Mouse (Mus musculus) hindbrain, embryonic 15.5 days (tissue): ENCODE data around the gene Susd1. TPM values are rescaled to one million over a fixed set of nuclear protein-coding genes. Genes with fewer than 3 reads are reported as not detected.

Experiments used
- ATAC-seq: fragments of 200-750 bp; cut with Nextera tagmentation; 2 replicates; pipeline ENCODE4 v1.8.0; 2017; ENCODE audit warnings: low read depth, moderate number of reproducible peaks, moderate TSS enrichment; ENCODE audit not compliant: low FRiP score
- H3K27ac ChIP-seq: fragments of 300-500 bp; sonication (generic); replicated peaks from 2 replicates; pipeline ENCODE4 v1.5.1; 2015; ENCODE audit warnings: mild to moderate bottlenecking, inconsistent platforms
- H3K27me3 ChIP-seq: fragments of 300-500 bp; sonication (generic); 2 replicates; pipeline ENCODE4 v1.6.1; 2015; ENCODE audit warnings: control low read depth, inconsistent platforms
- H3K36me3 ChIP-seq: fragments of 300-500 bp; sonication (generic); 2 replicates; pipeline ENCODE4 v1.6.1; 2015; ENCODE audit warnings: control low read depth, inconsistent platforms
- H3K4me1 ChIP-seq: fragments of 300-500 bp; sonication (generic); replicated peaks from 2 replicates; pipeline ENCODE4 v1.6.1; 2015; ENCODE audit warnings: control low read depth, inconsistent platforms
- H3K4me2 ChIP-seq: fragments of 300-500 bp; sonication (generic); 2 replicates; pipeline ENCODE4 v1.6.1; 2015; ENCODE audit warnings: moderate library complexity, mild to moderate bottlenecking, inconsistent platforms
- H3K4me3 ChIP-seq: fragments of 300-500 bp; sonication (generic); 2 replicates; pipeline ENCODE4 v1.5.1; 2015; ENCODE audit warnings: mild to moderate bottlenecking, inconsistent platforms
- H3K9ac ChIP-seq: fragments of 300-500 bp; sonication (generic); 2 replicates; pipeline ENCODE4 v1.6.1; 2015; ENCODE audit warnings: inconsistent platforms
- H3K9me3 ChIP-seq: fragments of 300-500 bp; sonication (generic); 2 replicates; pipeline ENCODE4 v1.6.1; 2016; ENCODE audit warnings: control low read depth, inconsistent platforms
- WGBS: fragments of 180-500 bp; shearing (Covaris S2); methylation state at CpG from one replicate; pipeline ENCODE4 v1.1.7; 2015; 5-methylcytosine and 5-hydroxymethylcytosine counted together
- polyA plus RNA-seq: library from polyadenylated mRNA; unstranded; fragments of >200 nt; fragmentation: Nextera tagmentation; extraction: Ambion mirVana; gene quantifications from 2 replicates; pipeline ENCODE4 v1.2.1, GENCODE M21; 2015

Susd1 gene
- polyA plus RNA-seq, 1 experiment from 2014 or later, result 1.9 TPM

- no peak for ATAC-seq
- 84% methylated on average over 5 of the region's 5 CpGs for WGBS
- H3K4me1 ChIP-seq, result 0 out of 2 replicates have a peak, but pooled peaks cover 7% of the 10 kb centered on the region
Measured at GRCm38 (mm10) chr4:59280876-59281275, 157.6 kb downstream of the Susd1 start.

GRCm38 (mm10) chr4:59279111-59279510 is 159.3 kb downstream of the Susd1 start:
- 88% methylated on average over 5 of the region's 5 CpGs for WGBS
- Histone ChIP-seq H3K4me1 (0 out of 2 replicates have a peak, but pooled peaks cover 7% of the 10 kb centered on the region), H3K4me3 (no peak overlapping the region), H3K9ac (no peak overlapping the region), H3K4me2 (no peak overlapping the region), H3K27ac (no peak overlapping the region), H3K36me3 (no peaks in the 10 kb centered on the region), H3K27me3 (no peaks in the 10 kb centered on the region), H3K9me3 (no peaks in the 10 kb centered on the region)
- ATAC-seq, result no peak

More at GRCm38 (mm10) chr4:59280876-59281275, 157.6 kb downstream of the Susd1 start:
- no peak overlapping the region for H3K9ac ChIP-seq
- H3K27me3 ChIP-seq, result no peaks in the 10 kb centered on the region
- no peaks in the 10 kb centered on the region for H3K9me3 ChIP-seq
- H3K4me2 ChIP-seq, result no peak overlapping the region
- H3K36me3 ChIP-seq, result no peaks in the 10 kb centered on the region
- H3K27ac ChIP-seq, result no peak overlapping the region
- H3K4me3 ChIP-seq, result no peak overlapping the region

GRCm38 (mm10) chr4:59278410-59278809 is 160.0 kb downstream of the Susd1 start:
- no peaks in the 10 kb centered on the region for H3K36me3 ChIP-seq
- no peaks in the 10 kb centered on the region for H3K9me3 ChIP-seq
- H3K27me3 ChIP-seq, result no peaks in the 10 kb centered on the region
- H3K4me3 ChIP-seq, result no peak overlapping the region
- H3K4me1 ChIP-seq, result 0 out of 2 replicates have a peak, but pooled peaks cover 7% of the 10 kb centered on the region
- no peak for ATAC-seq
- no peak overlapping the region for H3K27ac ChIP-seq
- no peak overlapping the region for H3K9ac ChIP-seq
- H3K4me2 ChIP-seq, result no peak overlapping the region
- WGBS, result 87% methylated on average over 7 of the region's 7 CpGs

- Histone ChIP-seq H3K27ac (no peak overlapping the region), H3K4me1 (0 out of 2 replicates have a peak, but pooled peaks cover 7% of the 10 kb centered on the region), H3K9ac (no peak overlapping the region), H3K4me2 (no peak overlapping the region), H3K27me3 (no peaks in the 10 kb centered on the region), H3K9me3 (no peaks in the 10 kb centered on the region), H3K36me3 (no peaks in the 10 kb centered on the region), H3K4me3 (no peak overlapping the region)
- WGBS, result 94% methylated on average over 9 of the region's 9 CpGs
- ATAC-seq, result no peak
Measured at GRCm38 (mm10) chr4:59277958-59278357, 160.5 kb downstream of the Susd1 start.

GRCm38 (mm10) chr4:59275956-59276355 is 162.5 kb downstream of the Susd1 start:
- Histone ChIP-seq H3K9ac (no peak overlapping the region), H3K9me3 (no peaks in the 10 kb centered on the region), H3K4me3 (no peak overlapping the region), H3K4me2 (no peak overlapping the region), H3K36me3 (no peaks in the 10 kb centered on the region), H3K27ac (no peak overlapping the region), H3K27me3 (no peaks in the 10 kb centered on the region), H3K4me1 (no peaks in the 10 kb centered on the region)
- ATAC-seq, result no peak
- WGBS, result 69% methylated on average over 2 of the region's 2 CpGs

- WGBS, result 88% methylated on average over 3 of the region's 3 CpGs
- no peaks in the 10 kb centered on the region for H3K27me3 ChIP-seq
- ATAC-seq, result no peak
Measured at GRCm38 (mm10) chr4:59275494-59275893, 162.9 kb downstream of the Susd1 start.

GRCm38 (mm10) chr4:59274136-59274535 is 164.3 kb downstream of the Susd1 start:
- Histone ChIP-seq H3K4me1 (no peaks in the 10 kb centered on the region), H3K4me2 (no peak overlapping the region), H3K27ac (no peak overlapping the region), H3K9ac (no peak overlapping the region), H3K4me3 (no peak overlapping the region), H3K27me3 (no peaks in the 10 kb centered on the region), H3K36me3 (no peaks in the 10 kb centered on the region), H3K9me3 (no peaks in the 10 kb centered on the region)
- 93% methylated on average over 4 of the region's 4 CpGs for WGBS
- ATAC-seq, result no peak

More at GRCm38 (mm10) chr4:59275494-59275893, 162.9 kb downstream of the Susd1 start:
- Histone ChIP-seq H3K9ac (no peak overlapping the region), H3K4me3 (no peak overlapping the region), H3K4me1 (no peaks in the 10 kb centered on the region), H3K9me3 (no peaks in the 10 kb centered on the region), H3K36me3 (no peaks in the 10 kb centered on the region), H3K27ac (no peak overlapping the region), H3K4me2 (no peak overlapping the region)

- WGBS, result 41% methylated on average over 1 of the region's 1 CpGs
- H3K4me3 ChIP-seq, result no peak overlapping the region
- no peak for ATAC-seq
- no peaks in the 10 kb centered on the region for H3K27me3 ChIP-seq
- H3K4me1 ChIP-seq, result no peaks in the 10 kb centered on the region
- no peak overlapping the region for H3K27ac ChIP-seq
- H3K9me3 ChIP-seq, result no peaks in the 10 kb centered on the region
- H3K36me3 ChIP-seq, result no peaks in the 10 kb centered on the region
- H3K4me2 ChIP-seq, result no peak overlapping the region
- H3K9ac ChIP-seq, result no peak overlapping the region
Measured at GRCm38 (mm10) chr4:59273342-59273741, 165.1 kb downstream of the Susd1 start.

GRCm38 (mm10) chr4:59265631-59266030 is 172.8 kb downstream of the Susd1 start:
- Histone ChIP-seq H3K4me3 (no peak overlapping the region), H3K27me3 (no peaks in the 10 kb centered on the region), H3K4me1 (no peaks in the 10 kb centered on the region), H3K27ac (no peak overlapping the region), H3K36me3 (no peaks in the 10 kb centered on the region), H3K4me2 (no peak overlapping the region), H3K9ac (no peak overlapping the region), H3K9me3 (no peaks in the 10 kb centered on the region)
- ATAC-seq, result no peak
- 91% methylated on average over 5 of the region's 5 CpGs for WGBS

- Histone ChIP-seq H3K9me3 (no peaks in the 10 kb centered on the region), H3K36me3 (no peaks in the 10 kb centered on the region), H3K27me3 (no peaks in the 10 kb centered on the region), H3K4me2 (no peak overlapping the region), H3K4me3 (no peak overlapping the region), H3K27ac (no peak overlapping the region), H3K4me1 (no peaks in the 10 kb centered on the region), H3K9ac (no peak overlapping the region)
- no peak for ATAC-seq
- 78% methylated on average over 5 of the region's 5 CpGs for WGBS
Measured at GRCm38 (mm10) chr4:59265182-59265581, 173.3 kb downstream of the Susd1 start.

Other genes starting within 250 kb of the Susd1 start
- gene Ugcg, start 249.4 kb downstream of the Susd1 start, polyA plus RNA-seq, result 15.0 and 15.3 TPM in 2 replicates
- gene Ptbp3, start 110.7 kb upstream of the Susd1 start, polyA plus RNA-seq, result 18.0 and 20.1 TPM in 2 replicates
- gene Hsdl2, start 142.9 kb upstream of the Susd1 start, polyA plus RNA-seq, result 36.7 and 41.3 TPM in 2 replicates
- gene E130308A19Rik, start 187.6 kb upstream of the Susd1 start, polyA plus RNA-seq, result 48.8 and 55.9 TPM in 2 replicates